Mouse (Mus musculus) R1 (cell line): ENCODE measurements around the gene H2-Aa.

Source experiments
- DNase-seq: peaks from one replicate; pipeline ENCODE4 v3.0.0-alpha.2; 2018; ENCODE audit warnings: low read depth, low spot score

The H2-Aa gene

GRCm38 (mm10) chr17:34263811-34264371 is 23.7 kb downstream of the H2-Aa start:
- DNase-seq, result peak; percentile 64

- DNase-seq, result peak; percentile 86
These were observed 24.6 kb downstream of the H2-Aa start for GRCm38 (mm10) chr17:34263068-34263467.

- DNase-seq, result peak; percentile 64
These were observed 26.1 kb downstream of the H2-Aa start for GRCm38 (mm10) chr17:34261502-34261901.

GRCm38 (mm10) chr17:34260551-34260950 is 27.1 kb downstream of the H2-Aa start:
- no peak for DNase-seq

- peak; percentile 40 for DNase-seq
These were observed 29.8 kb downstream of the H2-Aa start, which contains the start of gene H2-Ab1 for GRCm38 (mm10) chr17:34257594-34258375. Gene H2-Ab1, plus strand, starts transcription at chr17:34257689.

GRCm38 (mm10) chr17:34256501-34256900 is 31.1 kb downstream of the H2-Aa start:
- no peak for DNase-seq

- DNase-seq, result no peak
These were observed 36.0 kb downstream of the H2-Aa start for GRCm38 (mm10) chr17:34251666-34252065.

- peak; percentile 60 for DNase-seq
These were observed 37.7 kb downstream of the H2-Aa start for GRCm38 (mm10) chr17:34249878-34250277.

GRCm38 (mm10) chr17:34249361-34249760 is 38.3 kb downstream of the H2-Aa start:
- DNase-seq, result no peak

- DNase-seq, result no peak
These were observed 38.9 kb downstream of the H2-Aa start for GRCm38 (mm10) chr17:34248764-34249163.

GRCm38 (mm10) chr17:34247047-34247446 is 40.6 kb downstream of the H2-Aa start:
- no peak for DNase-seq

- no peak for DNase-seq
These were observed 43.0 kb downstream of the H2-Aa start for GRCm38 (mm10) chr17:34244656-34245055.

GRCm38 (mm10) chr17:34240916-34241315 is 46.7 kb downstream of the H2-Aa start:
- no peak for DNase-seq

GRCm38 (mm10) chr17:34240366-34240765 is 47.3 kb downstream of the H2-Aa start:
- no peak for DNase-seq

GRCm38 (mm10) chr17:34239601-34240041 is 48.0 kb downstream of the H2-Aa start:
- no peak for DNase-seq

GRCm38 (mm10) chr17:34238706-34239105 is 48.9 kb downstream of the H2-Aa start, which contains the start of gene H2-Ob:
Gene H2-Ob, plus strand, starts transcription at chr17:34238903.
- DNase-seq, result peak; percentile 23

GRCm38 (mm10) chr17:34237741-34238140 is 49.9 kb downstream of the H2-Aa start:
- DNase-seq, result no peak

- no peak for DNase-seq
These were observed 50.9 kb downstream of the H2-Aa start for GRCm38 (mm10) chr17:34236691-34237090.

- peak; percentile 54 for DNase-seq
These were observed 52.7 kb downstream of the H2-Aa start for GRCm38 (mm10) chr17:34234926-34235325.
